Mouse (Mus musculus) left cerebral cortex, postnatal 25 days (tissue): ENCODE data around the gene Grip1. TPM values are rescaled to one million over a fixed set of nuclear protein-coding genes. Genes with fewer than 3 reads are reported as not detected.

ENCODE experiments used
- DNase-seq, 2 experiments: peaks; one replicate each; pipeline ENCODE4 v3.0.0; 2022; ENCODE audit warnings: low spot score in 2 of 2, mixed read lengths in 1 of 2
- intact Hi-C: fragments of 180-260 bp; cut with DNase I; formaldehyde crosslinking; loops from one replicate; pipeline ENCODE4 v1.15.1; 2025
- total RNA-seq, 2 experiments: library from RNA; stranded (reverse); gene quantifications; 2 replicates each; pipeline ENCODE4 v1.2.3; 2021

Gene Grip1
- total RNA-seq, 2 experiments from 2014 or later: 19.6 to 20.5 TPM

GRCm38 (mm10) chr10:119721887-119722286 lies 268.3 kb downstream of the Grip1 start:
- DNase-seq: no peak
- intact Hi-C loops: no loop called here

DNA sequence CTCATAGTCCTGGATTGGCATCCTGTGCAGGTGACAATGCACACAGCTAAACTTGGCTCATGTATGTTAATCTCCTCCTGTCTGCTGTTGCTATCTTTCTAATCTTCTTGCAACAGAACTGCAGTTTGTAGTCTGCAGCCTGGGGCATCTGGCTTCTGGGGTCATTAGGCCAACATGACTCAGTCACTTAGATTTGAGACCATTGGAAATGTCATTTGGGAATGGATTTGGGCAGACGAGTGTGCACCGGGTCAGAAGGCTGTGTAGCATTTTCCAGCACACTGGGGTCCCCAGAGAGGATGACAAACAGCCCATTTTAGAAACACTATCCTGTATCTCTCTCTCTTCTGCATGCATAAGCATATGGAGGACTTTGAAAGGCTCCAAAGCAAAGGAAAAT lies 268.8 kb downstream of the Grip1 start:
- intact Hi-C loops: no loop called here
- no peak for DNase-seq

DNA sequence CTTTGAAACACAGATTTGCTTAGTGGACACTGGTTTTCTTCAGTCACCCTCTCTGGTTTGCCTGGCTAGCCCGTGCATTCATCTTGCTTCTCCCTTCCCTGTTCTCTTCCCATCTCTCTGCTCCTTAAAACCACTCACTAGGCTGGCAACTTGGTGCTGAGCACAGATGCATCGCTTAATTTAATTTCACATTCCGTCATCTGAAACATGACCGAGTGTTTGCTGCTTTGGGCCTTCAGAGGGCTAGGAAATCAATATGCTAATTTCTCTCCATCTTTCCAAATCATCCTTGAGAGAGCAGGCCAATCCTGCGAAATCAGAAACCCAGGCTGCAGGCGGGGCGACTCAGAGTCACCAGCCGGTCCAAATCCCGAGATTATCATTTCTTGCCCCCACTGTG lies 270.0 kb downstream of the Grip1 start:
- DNase-seq: no peak
- intact Hi-C loops: no loop called here

- DNase-seq: no peak
- intact Hi-C loops: no loop called here
Measured at GRCm38 (mm10) chr10:119725363-119725762, 271.7 kb downstream of the Grip1 start.

GRCm38 (mm10) chr10:119725966-119726365 lies 272.3 kb downstream of the Grip1 start:
- no peak for DNase-seq
- intact Hi-C loops: no loop called here

- DNase-seq: no peak
- intact Hi-C loops: no loop called here
Measured at GRCm38 (mm10) chr10:119726921-119727320, 273.3 kb downstream of the Grip1 start.

- intact Hi-C loops: no loop called here
- no peak for DNase-seq
Measured at GRCm38 (mm10) chr10:119730206-119730605, 276.6 kb downstream of the Grip1 start.

DNA sequence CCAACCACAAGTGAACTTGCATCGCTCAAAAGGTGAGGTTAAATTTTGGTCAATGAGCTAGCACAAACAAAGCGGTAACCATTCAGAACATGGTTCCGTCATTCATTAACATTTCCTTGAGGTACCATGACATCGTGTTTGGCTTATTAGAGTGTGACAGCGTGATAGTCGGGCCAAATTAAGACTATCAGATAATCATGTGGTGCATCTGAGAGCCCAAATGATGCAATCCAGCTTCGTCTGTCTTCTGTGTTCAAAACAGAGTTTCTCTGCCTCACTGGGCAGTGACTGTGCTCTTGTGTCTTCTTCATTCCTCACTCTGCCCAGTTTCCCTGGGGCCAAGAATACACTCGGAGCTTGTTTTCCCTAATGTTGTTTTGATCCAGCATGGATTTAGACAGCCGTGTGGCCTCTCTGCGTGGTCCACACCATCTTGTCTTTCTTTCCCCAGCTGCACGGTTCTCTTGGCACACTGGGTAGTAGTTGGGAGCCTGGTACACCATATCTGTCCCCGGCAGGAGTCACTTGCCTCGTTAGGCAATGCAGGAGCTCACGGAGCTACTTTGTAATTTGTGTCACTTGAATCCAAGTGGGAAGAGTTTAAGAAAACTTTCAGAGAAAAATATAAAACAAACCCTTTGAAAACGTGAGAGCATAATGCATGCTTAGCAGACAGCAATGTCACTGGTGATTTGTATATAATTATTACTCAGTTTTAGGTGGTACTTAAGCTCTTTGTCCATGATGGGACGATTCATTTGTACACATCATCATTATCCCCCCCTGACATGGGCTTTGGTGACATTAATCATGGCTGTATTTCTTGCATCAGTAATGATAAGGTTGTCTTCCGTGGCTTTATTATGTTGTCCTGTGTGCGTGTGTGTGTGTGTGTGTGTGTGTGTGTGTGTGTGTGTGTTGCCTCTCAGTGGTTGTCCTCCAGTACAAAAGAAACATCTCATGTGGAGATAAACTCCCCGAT lies 281.7 kb downstream of the Grip1 start:
- DNase-seq: no peak
- intact Hi-C loops: no loop called here

- intact Hi-C loops: no loop called here
- no peak for DNase-seq
Measured at GRCm38 (mm10) chr10:119739466-119739865, 285.8 kb downstream of the Grip1 start.

- no peak for DNase-seq
- intact Hi-C loops: no loop called here
Measured at GRCm38 (mm10) chr10:119742722-119743121, 289.1 kb downstream of the Grip1 start.

DNA sequence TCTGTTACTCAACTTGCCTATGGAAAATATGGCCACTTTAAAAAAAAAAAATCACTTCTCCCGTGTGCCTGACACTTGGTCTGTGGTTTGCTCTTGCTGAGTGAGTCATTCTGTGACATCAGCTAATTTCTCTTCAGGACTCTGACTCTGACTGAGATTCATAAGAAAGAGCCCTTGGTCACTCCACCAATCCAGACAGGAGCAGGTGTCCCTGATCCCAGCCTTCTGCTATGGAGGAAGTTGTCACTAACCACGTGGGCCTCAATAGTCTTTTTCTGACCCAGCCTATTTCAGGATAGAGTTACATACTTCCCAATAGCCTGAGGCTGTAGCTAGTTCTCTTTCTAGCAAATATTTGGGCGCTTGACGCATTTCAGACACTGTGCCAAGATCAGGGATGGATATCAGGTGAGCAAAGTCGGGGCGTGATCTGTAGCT lies 298.8 kb downstream of the Grip1 start:
- no peak for DNase-seq
- intact Hi-C loops: no loop called here

DNA sequence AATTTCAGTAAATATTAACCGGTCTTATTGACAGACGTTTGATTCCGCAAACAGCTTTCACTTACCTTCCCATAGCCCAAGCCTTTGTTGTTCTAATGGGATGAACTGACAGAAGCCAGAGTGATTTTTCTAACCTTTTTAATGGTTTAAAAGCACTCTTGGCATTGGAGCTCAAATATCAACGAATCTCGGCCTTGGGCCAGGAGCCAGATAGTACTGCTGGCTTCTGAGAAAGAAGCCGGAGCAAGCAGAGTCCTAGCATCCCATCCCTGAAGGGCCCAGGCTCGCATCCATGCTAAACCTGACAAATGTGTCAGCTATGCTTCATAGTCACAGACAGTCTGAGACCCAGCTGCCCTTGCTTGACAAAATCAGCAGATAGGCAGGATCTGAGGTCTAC lies 302.6 kb downstream of the Grip1 start:
- intact Hi-C loops: no loop called here
- no peak for DNase-seq

- intact Hi-C loops: no loop called here
Measured at GRCm38 (mm10) chr10:119757219-119757618, 303.6 kb downstream of the Grip1 start.

DNA sequence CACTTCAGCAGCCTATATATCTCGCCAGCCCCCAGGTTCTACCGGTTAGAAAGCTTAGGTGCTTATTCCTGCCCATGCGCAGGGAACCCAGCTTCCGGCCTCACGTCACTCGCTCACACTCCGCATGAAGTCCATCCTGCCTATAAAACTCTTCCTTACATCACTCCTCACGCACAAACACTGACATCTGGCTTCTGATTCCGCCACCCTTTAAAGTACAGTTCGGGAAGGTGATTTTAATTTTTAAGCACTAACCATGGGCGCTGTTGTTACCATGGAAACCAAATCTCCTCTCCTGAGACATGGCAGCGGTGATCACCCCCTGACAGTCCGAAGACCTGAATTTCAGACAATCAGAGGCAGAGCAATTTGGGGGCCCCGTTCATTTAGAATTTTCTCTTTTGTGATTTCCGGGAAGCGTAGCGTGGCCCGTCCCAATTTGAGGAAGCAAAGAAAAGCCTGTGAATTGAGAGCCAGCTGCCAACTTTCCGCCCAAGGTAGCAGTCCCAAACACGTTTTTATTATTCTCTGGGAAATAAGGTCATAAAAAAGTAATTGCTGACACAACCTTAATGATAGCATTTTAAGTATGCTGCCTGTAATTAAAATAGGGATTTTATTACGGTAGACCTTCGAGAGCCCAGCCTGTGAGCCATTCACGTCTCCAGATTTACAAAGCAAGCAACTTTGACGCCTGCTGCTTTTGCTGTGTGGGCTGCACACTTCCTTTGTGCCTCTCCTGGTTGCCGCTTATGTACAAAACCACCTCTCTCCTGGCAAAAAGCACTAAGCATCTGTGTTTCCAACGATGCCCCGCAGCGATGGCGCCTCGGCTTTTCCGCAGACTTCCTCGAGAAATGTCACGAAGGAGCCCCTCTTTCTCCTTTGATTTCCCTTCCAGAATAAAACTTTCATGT lies 308.1 kb downstream of the Grip1 start:
- DNase-seq: peak; percentile 29 to 48

More at GRCm38 (mm10) chr10:119757219-119757618, 303.6 kb downstream of the Grip1 start:
- no peak for DNase-seq

GRCm38 (mm10) chr10:119778871-119779270 lies 325.2 kb downstream of the Grip1 start:
- intact Hi-C loops: loop anchor here (1.0 kb wide), 1 partner anchor 133 kb away; no protein-coding TSS in a partner anchor
- DNase-seq: no peak

More for the DNA sequence above, 308.1 kb downstream of the Grip1 start:
- intact Hi-C loops: no loop called here

DNA sequence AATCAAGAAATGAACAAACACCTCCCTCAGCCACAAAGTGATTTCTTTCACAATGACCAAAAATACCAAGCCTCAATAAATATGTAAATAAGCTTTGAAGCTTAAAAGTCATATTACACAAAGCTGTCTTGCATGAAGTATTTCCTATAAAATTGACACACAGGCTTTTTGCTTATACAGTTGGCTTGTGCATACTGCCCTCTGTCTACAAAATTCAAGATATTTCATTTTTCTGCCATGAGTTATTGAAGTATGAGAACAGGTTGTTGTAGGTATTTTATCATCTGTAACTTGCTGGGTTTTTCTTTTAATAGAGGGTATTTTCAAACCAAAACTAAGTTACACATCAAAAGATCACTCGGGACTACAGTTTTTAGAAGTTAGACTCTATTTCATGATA lies 326.0 kb downstream of the Grip1 start:
- peak in 1 of 2 experiments; percentile 10 for DNase-seq
- intact Hi-C loops: loop anchor here (1.0 kb wide), 1 partner anchor 133 kb away; no protein-coding TSS in a partner anchor

DNA sequence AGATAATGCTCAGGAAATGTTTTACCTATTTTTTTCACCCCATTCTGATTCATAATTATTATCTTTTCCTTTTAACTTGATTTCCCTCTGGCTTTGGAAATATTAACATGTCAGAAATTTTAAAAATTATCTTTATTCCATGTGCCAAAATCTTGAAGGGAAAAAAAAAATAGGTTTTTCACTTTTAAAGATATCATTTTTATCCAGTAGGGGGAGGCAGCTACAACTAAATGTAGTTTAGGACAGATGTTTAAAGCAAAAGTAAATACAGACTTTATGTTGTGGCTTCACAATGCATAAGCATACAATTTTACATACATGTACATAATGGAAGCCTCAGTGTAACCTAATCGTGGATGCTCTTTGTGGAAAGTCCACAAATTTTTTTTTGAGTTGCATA lies 336.9 kb downstream of the Grip1 start:
- DNase-seq: no peak

DNA sequence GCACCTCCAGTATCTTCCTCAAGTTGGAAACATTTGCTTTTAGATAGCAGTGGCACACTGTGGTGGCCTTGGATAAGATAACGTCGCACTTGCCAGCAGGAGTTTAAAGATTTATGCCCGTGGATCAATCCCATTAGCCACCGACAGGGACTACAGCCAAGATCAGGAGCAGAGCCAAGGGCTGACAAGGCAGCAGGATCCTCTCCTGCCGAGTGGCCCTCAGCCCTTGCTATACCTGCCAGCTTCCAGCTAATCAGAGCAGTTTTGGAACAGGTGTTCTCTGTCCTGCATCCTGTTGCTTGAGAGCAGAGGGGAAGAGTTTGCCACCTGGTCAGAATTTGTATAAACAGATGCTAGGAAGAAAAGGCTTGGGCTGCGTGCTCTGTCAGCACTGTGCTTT lies 348.8 kb downstream of the Grip1 start:
- intact Hi-C loops: loop anchor here (2.0 to 5.0 kb wide), 2 partner anchors 322 to 400 kb away; partner anchors contain the start of genes Irak3 and Tmbim4
- no peak for DNase-seq

More for the DNA sequence above, 336.9 kb downstream of the Grip1 start:
- intact Hi-C loops: no loop called here

DNA sequence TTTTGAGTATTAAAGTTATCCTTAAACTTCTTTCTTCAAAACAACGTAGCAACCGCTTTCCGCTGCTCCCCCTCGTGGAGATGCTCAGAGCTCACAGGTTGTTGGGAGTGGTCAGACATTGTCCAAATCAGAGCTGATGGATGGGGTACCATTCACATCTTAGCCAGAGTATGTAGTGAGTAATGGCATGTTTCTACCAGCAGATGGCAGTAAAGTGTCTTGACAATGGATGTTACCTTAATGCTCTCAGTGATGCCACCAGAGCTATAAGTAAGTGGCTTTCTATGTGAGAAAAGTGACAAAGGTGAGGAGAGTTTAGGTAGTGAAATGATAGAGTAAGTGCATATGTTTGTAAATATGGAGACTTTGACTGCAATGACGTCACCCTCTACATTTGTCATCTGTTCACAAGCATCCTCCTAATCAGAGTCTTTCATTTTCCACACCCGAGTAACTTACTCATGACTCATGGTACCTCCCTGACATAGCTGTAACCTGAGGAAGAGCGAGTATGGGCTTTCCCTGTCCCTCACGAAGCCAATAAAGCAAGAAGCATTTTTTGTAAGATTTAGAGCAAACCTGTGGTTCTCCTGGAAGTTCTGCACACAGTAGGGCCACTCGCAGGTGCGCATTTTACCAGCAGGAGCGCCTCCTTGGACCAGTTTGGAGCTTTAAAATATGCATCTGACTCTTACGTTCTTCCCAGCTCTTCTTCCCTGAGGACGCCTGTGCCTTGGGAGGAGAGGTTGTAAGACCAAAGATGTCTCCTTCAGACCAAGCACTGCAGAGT lies 350.2 kb downstream of the Grip1 start:
- intact Hi-C loops: loop anchor here (2.0 to 5.0 kb wide), 2 partner anchors 321 to 398 kb away; partner anchors contain the start of genes Irak3 and Tmbim4
- peak; percentile 76 to 82 for DNase-seq
